Mouse (Mus musculus): ENCODE results near the gene Gbx2. TPM values are rescaled to one million over a fixed set of nuclear protein-coding genes. Genes with fewer than 3 reads are reported as not detected.

Gene Gbx2
- polyA plus RNA-seq, 1 experiment from 2014 or later: 29.7 TPM

DNA sequence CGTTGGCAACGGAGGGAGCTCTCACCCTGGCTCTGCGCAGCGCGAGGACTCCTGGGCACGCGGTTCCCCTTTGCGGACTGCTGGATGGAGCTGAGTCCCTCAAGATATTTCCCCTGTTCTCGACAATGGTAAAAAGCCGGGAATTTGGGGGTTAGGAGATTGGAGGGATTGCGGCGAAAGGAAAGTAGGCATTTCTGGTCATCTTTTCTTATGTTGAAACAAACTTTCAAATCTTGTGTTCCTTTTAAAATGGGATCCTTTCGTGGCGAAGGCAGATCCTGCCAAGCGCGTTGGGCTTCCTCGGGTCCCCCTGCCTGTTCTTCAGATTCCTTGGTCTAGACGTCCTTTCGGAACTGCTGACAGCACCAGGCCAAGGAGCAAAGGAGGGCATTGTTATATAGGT lies 1.0 kb upstream of the Gbx2 start:
- Histone ChIP-seq H3K27me3 (ENCODE audit: control insufficient read depth, insufficient read depth, low read depth, low read length) (peaks cover 50% of the 10 kb centered on the region), H3K4me2 (ENCODE audit: low read length) (peak overlapping the region; percentile 50), H3K4me3 (ENCODE audit: low read depth, low read length) (peak overlapping the region; percentile 38; the same call in 1 of the 2 replicates), H3K9ac (ENCODE audit: low read depth, low read length) (no peak overlapping the region), H3K4me1 (ENCODE audit: control insufficient read depth, insufficient read depth, low read length) (peaks cover 14% of the 10 kb centered on the region), H3K9me3 (replicated peaks; ENCODE audit: control insufficient read depth, low read length, poor library complexity, severe bottlenecking) (no peaks in the 10 kb centered on the region), H3K27ac (ENCODE audit: low read length) (no peak overlapping the region), H3K36me3 (ENCODE audit: control insufficient read depth, insufficient read depth, low read length) (no peaks in the 10 kb centered on the region)
- no peak for ATAC-seq
- under 1% methylated on average over 19 of the region's 19 CpGs for WGBS

DNA sequence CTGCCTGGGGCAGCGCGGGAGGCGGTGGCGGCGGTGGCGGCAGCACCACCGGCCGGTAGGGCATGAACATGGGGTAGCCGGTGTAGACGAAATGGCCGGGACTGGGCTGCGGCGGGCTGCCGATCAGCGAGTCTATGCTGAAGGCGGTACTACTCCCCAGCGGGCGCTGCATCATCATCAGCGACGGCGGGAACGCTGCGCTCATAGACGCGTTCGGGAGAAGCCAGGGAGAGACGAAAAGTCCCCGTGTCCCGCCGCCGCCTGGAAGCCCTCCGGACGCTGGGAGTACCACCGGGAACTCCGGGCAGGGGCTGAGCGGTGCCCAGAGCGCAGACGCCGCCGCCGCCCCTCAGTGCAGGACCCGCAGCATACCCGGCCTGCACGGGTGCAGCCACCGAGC lies 428 bp downstream of the Gbx2 start:
- H3K9me3 ChIP-seq (replicated peaks; ENCODE audit: control insufficient read depth, low read length, poor library complexity, severe bottlenecking): no peaks in the 10 kb centered on the region
- H3K4me3 ChIP-seq (ENCODE audit: low read depth, low read length): peak overlapping the region; percentile 38
- peaks cover 44% of the 10 kb centered on the region for H3K27me3 ChIP-seq (ENCODE audit: control insufficient read depth, insufficient read depth, low read depth, low read length)
- peaks cover 11% of the 10 kb centered on the region for H3K4me1 ChIP-seq (ENCODE audit: control insufficient read depth, insufficient read depth, low read length)
- no peaks in the 10 kb centered on the region for H3K36me3 ChIP-seq (ENCODE audit: control insufficient read depth, insufficient read depth, low read length)
- peak overlapping the region; percentile 42 for H3K9ac ChIP-seq (ENCODE audit: low read depth, low read length)
- peak overlapping the region; percentile 39 for H3K27ac ChIP-seq (ENCODE audit: low read length)
- under 1% methylated on average over 42 of the region's 45 CpGs for WGBS
- peak overlapping the region; percentile 50 for H3K4me2 ChIP-seq (ENCODE audit: low read length)
- no peak for ATAC-seq

DNA sequence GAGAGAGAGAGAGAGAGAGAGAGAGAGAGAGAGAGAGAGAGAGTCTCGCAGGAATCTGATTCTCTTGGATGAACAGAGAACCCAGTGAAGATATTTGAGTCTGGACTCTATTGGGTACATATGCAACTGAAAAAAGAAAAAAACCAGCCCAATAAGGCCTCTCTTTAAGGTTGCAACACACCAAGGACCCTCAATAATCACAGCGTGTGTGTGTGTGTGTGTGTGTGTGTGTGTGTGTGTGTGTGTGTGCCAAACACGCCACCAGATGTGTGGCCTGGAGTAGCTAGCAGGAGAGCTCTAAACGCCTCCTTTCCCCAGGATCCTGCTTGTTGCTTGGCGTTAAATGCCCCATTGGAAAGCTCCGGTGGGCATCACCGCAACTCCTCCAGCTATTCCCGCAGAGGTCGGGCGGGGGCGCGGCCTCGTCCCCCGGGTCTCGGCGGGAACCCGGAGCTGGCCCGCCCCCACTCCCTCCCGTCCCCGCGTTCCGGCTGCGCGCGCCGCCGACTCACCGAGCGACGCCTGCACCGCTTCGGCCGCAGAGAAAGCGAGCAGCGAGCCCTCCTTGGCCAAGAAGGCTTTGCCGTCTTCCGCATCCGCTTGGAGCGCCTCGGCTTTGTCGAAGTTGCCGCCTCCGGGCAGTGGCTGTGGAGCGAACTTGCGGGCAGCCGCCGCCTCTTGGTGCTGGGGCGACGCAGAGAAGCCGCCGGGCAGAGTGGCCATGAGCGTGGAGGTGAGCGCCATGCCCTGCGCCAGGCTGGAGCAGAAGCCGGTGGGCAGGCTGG lies 1.1 kb downstream of the Gbx2 start:
- Histone ChIP-seq H3K4me3 (ENCODE audit: low read depth, low read length) (peak overlapping the region; percentile 38), H3K36me3 (ENCODE audit: control insufficient read depth, insufficient read depth, low read length) (no peaks in the 10 kb centered on the region), H3K27me3 (ENCODE audit: control insufficient read depth, insufficient read depth, low read depth, low read length) (peaks cover 46% of the 10 kb centered on the region), H3K9me3 (replicated peaks; ENCODE audit: control insufficient read depth, low read length, poor library complexity, severe bottlenecking) (no peaks in the 10 kb centered on the region), H3K4me2 (ENCODE audit: low read length) (peak overlapping the region; percentile 50), H3K4me1 (ENCODE audit: control insufficient read depth, insufficient read depth, low read length) (peaks cover 11% of the 10 kb centered on the region), H3K27ac (ENCODE audit: low read length) (peak overlapping the region; percentile 39), H3K9ac (ENCODE audit: low read depth, low read length) (peak overlapping the region; percentile 42)
- under 1% methylated on average over 49 of the region's 55 CpGs for WGBS
- 0 out of 2 replicates have a peak, but pooled peaks have one; percentile 26 for ATAC-seq

DNA sequence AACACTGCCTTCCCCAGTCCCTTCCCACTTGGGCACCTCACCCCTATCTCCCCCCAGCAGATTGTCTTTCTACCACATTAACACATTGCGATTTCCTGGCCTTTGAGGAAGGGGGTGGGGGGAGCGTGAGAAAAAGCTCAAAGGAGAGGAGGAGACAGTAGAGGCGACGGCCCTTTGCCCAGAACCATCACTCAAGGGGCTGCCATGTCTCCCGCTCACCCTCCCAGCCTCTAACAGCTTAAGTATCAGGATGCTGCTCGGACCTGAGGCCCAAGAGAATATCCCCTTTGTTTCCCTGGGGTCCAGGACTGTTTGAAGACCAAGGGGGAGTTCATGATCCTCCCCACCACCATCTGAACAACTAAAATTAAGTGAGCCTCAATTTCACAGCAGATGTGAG lies 1.8 kb downstream of the Gbx2 start:
- Histone ChIP-seq H3K4me3 (ENCODE audit: low read depth, low read length) (peak overlapping the region; percentile 23; the same call in 1 of the 2 replicates), H3K27ac (ENCODE audit: low read length) (0 out of 2 replicates have a peak overlapping the region, but pooled peaks have one; percentile 40), H3K9me3 (replicated peaks; ENCODE audit: control insufficient read depth, low read length, poor library complexity, severe bottlenecking) (no peaks in the 10 kb centered on the region), H3K9ac (ENCODE audit: low read depth, low read length) (peak overlapping the region; percentile 28; the same call in 1 of the 2 replicates), H3K27me3 (ENCODE audit: control insufficient read depth, insufficient read depth, low read depth, low read length) (peaks cover 53% of the 10 kb centered on the region), H3K4me2 (ENCODE audit: low read length) (0 out of 2 replicates have a peak overlapping the region, but pooled peaks have one; percentile 2), H3K36me3 (ENCODE audit: control insufficient read depth, insufficient read depth, low read length) (no peaks in the 10 kb centered on the region), H3K4me1 (ENCODE audit: control insufficient read depth, insufficient read depth, low read length) (peaks cover 11% of the 10 kb centered on the region)
- 1% methylated on average over 6 of the region's 6 CpGs for WGBS
- ATAC-seq: no peak

GRCm38 (mm10) chr1:89928676-89929075 lies 2.3 kb downstream of the Gbx2 start:
- 2% methylated on average over 25 of the region's 25 CpGs for WGBS
- Histone ChIP-seq H3K9ac (ENCODE audit: low read depth, low read length) (peak overlapping the region; percentile 28; the same call in 1 of the 2 replicates), H3K36me3 (ENCODE audit: control insufficient read depth, insufficient read depth, low read length) (no peaks in the 10 kb centered on the region), H3K27me3 (ENCODE audit: control insufficient read depth, insufficient read depth, low read depth, low read length) (peaks cover 55% of the 10 kb centered on the region), H3K4me3 (ENCODE audit: low read depth, low read length) (peak overlapping the region; percentile 23; the same call in 1 of the 2 replicates), H3K4me2 (ENCODE audit: low read length) (no peak overlapping the region; the same call in 1 of the 2 replicates), H3K4me1 (ENCODE audit: control insufficient read depth, insufficient read depth, low read length) (peaks cover 11% of the 10 kb centered on the region), H3K9me3 (replicated peaks; ENCODE audit: control insufficient read depth, low read length, poor library complexity, severe bottlenecking) (no peaks in the 10 kb centered on the region), H3K27ac (ENCODE audit: low read length) (0 out of 2 replicates have a peak overlapping the region, but pooled peaks have one; percentile 40)
- no peak for ATAC-seq

GRCm38 (mm10) chr1:89927061-89927661 lies 3.8 kb downstream of the Gbx2 start:
- peak overlapping the region; percentile 17 for H3K4me3 ChIP-seq (ENCODE audit: low read depth, low read length)
- no peak for ATAC-seq
- H3K9me3 ChIP-seq (replicated peaks; ENCODE audit: control insufficient read depth, low read length, poor library complexity, severe bottlenecking): no peaks in the 10 kb centered on the region
- H3K9ac ChIP-seq (ENCODE audit: low read depth, low read length): peak overlapping the region; percentile 12; the same call in 1 of the 2 replicates
- H3K4me2 ChIP-seq (ENCODE audit: low read length): peak overlapping the region; percentile 24
- peaks cover 23% of the 10 kb centered on the region for H3K4me1 ChIP-seq (ENCODE audit: control insufficient read depth, insufficient read depth, low read length)
- no peak overlapping the region for H3K27ac ChIP-seq (ENCODE audit: low read length)
- no peaks in the 10 kb centered on the region for H3K36me3 ChIP-seq (ENCODE audit: control insufficient read depth, insufficient read depth, low read length)
- 2% methylated on average over 36 of the region's 36 CpGs for WGBS
- peaks cover 66% of the 10 kb centered on the region for H3K27me3 ChIP-seq (ENCODE audit: control insufficient read depth, insufficient read depth, low read depth, low read length)

- WGBS: 3% methylated on average over 9 of the region's 9 CpGs
- H3K4me3 ChIP-seq (ENCODE audit: low read depth, low read length): no peak overlapping the region; the same call in 1 of the 2 replicates
- no peak overlapping the region for H3K4me2 ChIP-seq (ENCODE audit: low read length)
Measured at GRCm38 (mm10) chr1:89926583-89927060, 4.4 kb downstream of the Gbx2 start.

DNA sequence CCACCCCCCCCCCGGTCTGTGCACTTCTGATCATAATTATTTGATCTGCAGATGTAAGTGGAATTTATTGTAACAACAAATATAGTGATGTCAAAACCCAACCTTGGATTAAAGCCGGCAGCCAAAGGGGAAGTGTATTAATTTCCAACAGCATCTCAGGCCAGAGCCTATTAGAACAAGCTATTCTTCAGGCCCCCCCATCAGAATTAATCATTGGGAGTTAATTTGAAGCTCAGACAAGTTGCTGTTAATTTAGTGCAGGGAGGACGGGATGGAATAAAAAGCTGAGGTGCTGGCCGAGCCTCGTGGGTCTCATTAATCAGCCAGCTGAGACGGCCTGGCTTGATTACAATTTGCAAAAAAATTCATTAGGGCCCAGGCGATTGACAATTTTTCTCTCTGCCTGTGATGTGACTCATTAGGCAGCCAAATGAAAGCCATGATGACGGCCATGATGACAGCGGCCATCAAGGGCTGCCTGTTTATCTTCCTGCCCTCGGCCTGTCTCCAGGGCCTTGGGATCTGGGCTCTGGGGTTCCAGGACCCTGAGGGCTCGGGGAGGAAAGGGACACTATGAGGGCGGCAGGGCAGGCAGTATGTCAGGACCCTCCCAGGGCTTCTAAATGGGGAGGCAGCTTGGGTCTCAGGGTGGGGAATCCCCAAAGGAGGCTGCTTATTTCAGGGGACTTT lies 5.3 kb downstream of the Gbx2 start:
- H3K27me3 ChIP-seq (ENCODE audit: control insufficient read depth, insufficient read depth, low read depth, low read length): peaks cover 72% of the 10 kb centered on the region
- H3K4me2 ChIP-seq (ENCODE audit: low read length): no peak overlapping the region
- WGBS: 11% methylated on average over 12 of the region's 12 CpGs
- no peak overlapping the region for H3K9ac ChIP-seq (ENCODE audit: low read depth, low read length)
- H3K4me1 ChIP-seq (ENCODE audit: control insufficient read depth, insufficient read depth, low read length): peaks cover 23% of the 10 kb centered on the region
- no peak for ATAC-seq
- H3K4me3 ChIP-seq (ENCODE audit: low read depth, low read length): no peak overlapping the region
- no peak overlapping the region for H3K27ac ChIP-seq (ENCODE audit: low read length)
- H3K9me3 ChIP-seq (replicated peaks; ENCODE audit: control insufficient read depth, low read length, poor library complexity, severe bottlenecking): no peaks in the 10 kb centered on the region
- no peaks in the 10 kb centered on the region for H3K36me3 ChIP-seq (ENCODE audit: control insufficient read depth, insufficient read depth, low read length)

More at GRCm38 (mm10) chr1:89926583-89927060, 4.4 kb downstream of the Gbx2 start:
- Histone ChIP-seq H3K9me3 (replicated peaks; ENCODE audit: control insufficient read depth, low read length, poor library complexity, severe bottlenecking) (no peaks in the 10 kb centered on the region), H3K9ac (ENCODE audit: low read depth, low read length) (no peak overlapping the region), H3K27ac (ENCODE audit: low read length) (no peak overlapping the region), H3K36me3 (ENCODE audit: control insufficient read depth, insufficient read depth, low read length) (no peaks in the 10 kb centered on the region), H3K4me1 (ENCODE audit: control insufficient read depth, insufficient read depth, low read length) (peaks cover 26% of the 10 kb centered on the region), H3K27me3 (ENCODE audit: control insufficient read depth, insufficient read depth, low read depth, low read length) (peaks cover 72% of the 10 kb centered on the region)
- no peak for ATAC-seq

Measured in midbrain, embryonic 16.5 days (tissue).